Mouse (Mus musculus): Measurements from ENCODE around the gene Adrm1.

The Adrm1 gene

DNA sequence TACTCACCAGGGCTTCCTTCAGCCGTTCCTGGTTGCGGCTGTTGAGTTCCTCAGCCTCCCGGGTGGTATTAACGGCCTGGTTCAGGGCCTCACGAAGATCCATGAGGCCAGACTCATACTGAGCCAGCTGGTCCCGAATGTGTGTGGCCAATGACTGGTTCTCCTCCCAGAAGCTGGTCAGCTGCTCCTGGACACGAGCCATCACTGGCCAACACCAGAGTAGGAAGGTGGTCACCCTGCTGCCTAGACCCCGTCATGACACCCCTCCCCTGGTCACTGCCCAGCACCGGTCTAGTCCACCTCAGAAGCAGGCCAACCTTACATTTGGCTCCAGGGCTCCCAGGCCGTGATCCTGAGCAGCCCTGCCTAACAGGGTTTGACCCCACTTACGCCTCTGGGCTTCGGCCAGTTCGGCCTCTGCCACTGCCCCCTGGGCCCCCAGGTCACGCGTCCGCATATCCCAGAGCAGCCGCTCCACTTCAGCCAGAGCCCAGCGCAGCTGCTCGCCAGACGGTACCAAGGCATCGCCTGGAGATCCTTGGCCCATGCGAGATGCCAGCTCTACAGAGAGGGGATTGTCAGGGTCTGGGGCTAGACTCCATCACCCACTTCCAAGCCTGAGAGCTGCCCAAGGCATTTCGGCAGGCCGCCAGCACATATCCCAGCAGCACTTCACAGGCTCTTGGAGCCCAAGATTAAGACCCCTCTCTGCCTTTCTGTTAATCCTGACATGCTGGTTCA is 12.9 kb downstream of the Adrm1 start:
- in situ Hi-C loops (cut with MboI, MseI): no loop called here

- in situ Hi-C loops (cut with MboI, MseI): no loop called here
These were observed 13.4 kb downstream of the Adrm1 start for GRCm38 (mm10) chr2:180184752-180185109.

DNA sequence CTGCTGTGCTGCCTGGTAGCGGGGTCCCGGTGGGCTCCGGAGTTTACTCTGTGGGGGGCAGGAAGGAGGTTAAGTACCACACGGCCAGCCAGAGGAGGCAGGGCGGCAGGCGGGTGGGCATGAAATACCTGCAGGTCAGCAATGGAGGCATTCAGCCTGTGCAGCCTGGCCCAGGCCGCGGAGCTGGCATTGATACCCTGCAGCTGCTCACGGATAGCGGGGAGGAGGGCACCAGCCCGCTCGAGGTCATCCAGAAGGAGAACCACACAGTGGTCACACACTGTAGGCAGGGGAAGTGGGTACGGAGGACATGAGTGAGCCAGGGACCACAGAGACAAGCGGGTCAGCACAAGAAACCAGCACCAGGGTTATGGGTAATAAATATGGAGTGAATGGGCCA is 14.4 kb downstream of the Adrm1 start:
- in situ Hi-C loops (cut with MboI, MseI): no loop called here

GRCm38 (mm10) chr2:180187362-180187761 is 16.1 kb downstream of the Adrm1 start:
- in situ Hi-C loops (cut with MboI, MseI): no loop called here

DNA sequence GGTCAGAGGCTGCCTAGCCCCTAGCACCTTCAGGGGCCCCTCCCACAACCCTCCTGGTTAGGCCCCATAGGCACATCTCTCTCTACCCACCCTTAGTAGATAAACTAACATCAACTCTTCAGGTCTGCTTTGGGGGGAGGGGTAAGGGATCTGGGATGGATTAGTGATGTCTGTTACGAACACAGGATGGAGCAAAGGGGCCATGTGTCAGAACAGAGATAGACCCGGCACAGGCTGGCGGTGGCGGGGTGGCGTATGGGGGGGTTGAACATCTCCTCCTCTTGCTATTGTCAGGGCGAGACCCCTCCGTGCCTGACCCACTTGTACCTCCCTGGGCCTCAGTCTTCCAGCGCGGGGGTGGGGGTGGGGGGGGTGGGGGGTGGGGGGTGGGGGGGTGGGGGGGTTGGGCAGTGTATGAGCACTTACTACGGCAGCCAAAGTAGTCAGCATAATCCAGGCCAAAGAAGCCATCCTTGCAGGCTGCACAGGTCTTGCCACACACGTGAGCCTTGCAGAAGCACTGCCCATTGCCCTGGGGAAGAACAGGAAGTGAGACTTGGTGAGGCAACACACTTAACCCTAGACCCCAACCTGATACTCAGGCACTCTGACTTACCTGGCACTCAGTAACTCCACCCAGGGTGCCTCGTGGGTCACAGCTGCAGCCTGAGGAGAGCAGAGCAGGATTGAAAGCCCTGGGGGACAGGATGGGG is 25.5 kb downstream of the Adrm1 start:
- in situ Hi-C loops (cut with MboI, MseI): no loop called here

- in situ Hi-C loops (cut with MboI, MseI): no loop called here
These were observed 26.2 kb downstream of the Adrm1 start for GRCm38 (mm10) chr2:180197323-180198037.

DNA sequence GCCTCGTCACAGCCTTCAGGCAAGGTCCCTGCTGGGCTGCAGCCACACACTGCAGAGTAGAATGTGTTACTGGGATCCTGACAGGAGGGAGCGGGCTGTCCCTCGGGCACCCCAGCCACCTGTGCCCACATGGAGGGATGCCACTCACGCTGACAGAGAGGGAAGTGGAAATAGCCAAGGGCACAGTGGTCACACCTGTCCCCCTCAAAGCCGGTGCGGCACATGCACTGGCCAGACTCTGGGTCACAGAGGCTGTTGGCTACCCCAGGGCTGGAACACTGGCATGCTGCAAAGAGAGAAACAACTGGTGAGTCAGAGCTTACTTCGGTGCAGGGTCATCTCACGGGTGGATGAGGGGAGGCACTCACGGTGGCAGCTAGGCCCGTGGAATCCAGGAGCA is 27.5 kb downstream of the Adrm1 start:
- in situ Hi-C loops (cut with MboI, MseI): no loop called here

GRCm38 (mm10) chr2:180200681-180201080 is 29.4 kb downstream of the Adrm1 start:
- in situ Hi-C loops (cut with MboI, MseI): no loop called here

DNA sequence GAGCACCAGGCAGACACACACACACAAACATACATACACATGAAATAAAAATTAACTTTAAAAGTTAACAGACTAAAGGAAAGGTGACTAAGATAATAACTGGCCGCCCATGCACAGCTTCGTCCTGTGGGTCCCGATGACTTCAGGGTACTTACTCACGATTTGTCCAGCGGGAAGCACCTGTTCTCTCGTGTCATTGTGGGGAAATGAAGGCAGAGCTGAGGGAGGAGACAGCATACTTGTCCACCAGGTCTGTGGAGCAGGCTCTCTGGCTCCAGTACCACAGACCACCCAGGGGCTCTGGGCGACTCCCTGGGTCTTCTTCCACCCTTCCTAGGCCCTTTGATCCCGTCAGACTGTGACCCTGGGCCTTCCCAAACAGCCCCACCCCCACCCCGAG is 30.0 kb downstream of the Adrm1 start:
- in situ Hi-C loops (cut with MboI, MseI): no loop called here

DNA sequence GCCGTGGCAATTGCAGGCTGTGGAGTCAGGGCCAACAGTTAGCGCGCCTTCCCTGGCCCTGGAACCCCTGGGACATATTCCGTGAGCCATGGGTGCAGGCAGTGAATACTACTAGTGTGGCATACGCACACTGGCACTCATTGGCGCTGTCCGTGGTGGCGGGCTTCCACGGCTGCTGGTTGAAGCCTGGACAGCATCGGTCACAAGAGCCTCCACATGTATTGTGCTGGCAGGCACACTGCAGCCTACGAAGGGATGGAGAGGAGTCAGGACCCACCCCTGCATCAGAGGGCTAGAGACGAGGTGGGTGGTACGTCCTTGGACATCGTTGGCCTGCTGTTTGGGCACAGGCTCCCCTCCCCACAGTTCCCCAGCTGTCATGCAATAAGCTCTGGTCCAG is 31.0 kb downstream of the Adrm1 start:
- in situ Hi-C loops (cut with MboI, MseI): no loop called here

DNA sequence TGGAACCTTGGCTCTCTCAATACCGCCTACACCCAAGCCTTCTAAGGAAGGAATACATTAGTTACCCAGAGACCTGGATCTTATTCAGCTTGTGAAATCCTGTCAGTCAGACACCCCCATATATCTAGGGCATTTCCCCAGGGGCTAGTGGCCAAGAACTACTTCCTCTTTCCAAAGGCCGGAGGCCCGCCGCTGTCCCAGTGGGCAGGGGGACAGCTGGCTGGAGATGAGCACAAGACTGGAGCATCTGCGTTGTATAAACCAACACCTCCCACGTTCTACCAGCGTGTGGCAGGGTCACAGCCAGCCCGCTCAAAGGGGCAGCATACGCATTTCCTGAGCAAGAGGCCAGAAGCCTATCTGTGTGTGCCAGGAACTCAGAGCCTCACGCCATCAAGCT is 31.5 kb downstream of the Adrm1 start:
- in situ Hi-C loops (cut with MboI, MseI): no loop called here

GRCm38 (mm10) chr2:180204501-180204900 is 33.2 kb downstream of the Adrm1 start:
- in situ Hi-C loops (cut with MboI, MseI): no loop called here

DNA sequence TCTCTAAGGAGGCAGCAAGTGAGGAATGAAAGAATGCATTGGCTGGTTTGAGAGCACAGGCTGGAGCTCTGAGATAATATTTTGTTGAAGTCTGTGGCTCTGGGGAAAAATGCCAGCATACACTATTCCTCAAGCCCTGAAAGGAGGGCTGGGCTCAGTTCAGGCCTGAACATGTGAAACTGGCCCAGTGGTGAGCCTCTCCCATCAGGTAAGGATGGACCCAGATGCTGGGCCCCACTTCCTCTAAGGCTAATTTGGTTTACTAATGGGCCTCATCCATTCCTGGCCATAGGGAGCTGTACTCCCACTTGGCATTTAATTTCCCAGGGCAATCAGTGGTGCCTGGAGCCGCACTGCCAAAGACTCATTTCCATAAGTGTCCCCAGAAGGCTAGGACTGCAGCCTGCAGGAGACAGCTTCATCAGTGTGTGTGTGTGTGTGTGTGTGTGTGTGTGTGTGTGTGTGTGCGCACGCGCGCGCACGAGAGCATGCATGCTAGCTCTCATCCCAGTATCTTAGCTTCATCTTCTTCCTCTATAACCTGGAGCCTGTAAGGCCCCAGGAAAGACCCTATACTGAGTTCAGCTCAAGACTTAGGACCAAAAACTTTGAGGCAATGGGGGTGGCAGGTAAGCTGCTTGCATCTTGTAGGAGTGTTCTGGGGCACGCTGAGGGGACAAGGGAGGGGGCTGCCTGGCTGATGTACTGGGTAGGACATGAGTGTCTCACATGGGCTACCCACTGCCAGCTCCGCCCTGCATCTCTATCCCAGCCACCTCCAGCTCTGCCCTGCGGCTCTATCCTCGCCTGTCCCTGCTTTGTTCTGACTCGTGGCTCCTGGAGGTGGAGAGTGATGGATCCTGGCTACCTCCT is 34.0 kb downstream of the Adrm1 start:
- in situ Hi-C loops (cut with MboI, MseI): no loop called here

- in situ Hi-C loops (cut with MboI, MseI): no loop called here
These were observed 34.6 kb downstream of the Adrm1 start for GRCm38 (mm10) chr2:180205956-180206280.

DNA sequence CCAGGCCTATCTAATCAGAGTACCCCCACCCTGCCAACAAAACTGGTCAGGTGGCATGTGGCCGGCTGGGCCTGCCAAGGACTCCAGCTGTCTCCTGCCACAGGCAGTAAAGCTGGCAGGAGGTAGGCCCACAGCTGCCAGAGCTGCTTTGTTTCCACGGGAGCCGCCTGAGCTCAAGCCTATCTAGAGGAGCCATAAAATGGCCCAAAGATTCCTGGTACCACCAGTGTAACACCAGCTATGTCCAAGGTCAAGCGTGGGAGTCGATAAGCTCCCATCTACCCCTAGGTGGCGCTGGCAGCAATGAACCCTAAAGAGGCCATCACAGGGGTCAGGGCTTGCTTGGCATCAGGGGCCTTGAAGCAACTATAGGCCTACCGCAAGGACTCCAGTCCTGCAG is 36.6 kb downstream of the Adrm1 start:
- in situ Hi-C loops (cut with MboI, MseI): no loop called here

DNA sequence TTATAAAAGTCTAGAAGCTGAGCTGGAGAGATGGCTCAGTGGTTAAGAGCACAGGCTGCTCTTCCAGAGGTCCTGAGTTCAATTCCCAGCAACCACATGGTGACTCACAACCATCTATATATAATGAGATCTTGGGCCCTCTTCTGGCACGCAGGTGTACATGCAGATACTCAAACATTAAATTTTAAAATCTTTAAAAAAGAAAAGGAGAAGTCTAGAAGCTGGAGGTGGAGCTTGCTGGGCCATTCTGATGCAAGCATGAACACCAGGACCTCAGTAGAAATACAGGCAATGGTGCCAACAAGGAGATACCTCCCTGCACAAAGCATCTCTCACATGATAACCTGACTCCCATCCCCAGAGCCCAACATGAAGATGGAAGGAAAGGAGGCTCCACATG is 37.7 kb downstream of the Adrm1 start:
- in situ Hi-C loops (cut with MboI, MseI): no loop called here

GRCm38 (mm10) chr2:180212255-180212654 is 41.0 kb downstream of the Adrm1 start:
- in situ Hi-C loops (cut with MboI, MseI): no loop called here

DNA sequence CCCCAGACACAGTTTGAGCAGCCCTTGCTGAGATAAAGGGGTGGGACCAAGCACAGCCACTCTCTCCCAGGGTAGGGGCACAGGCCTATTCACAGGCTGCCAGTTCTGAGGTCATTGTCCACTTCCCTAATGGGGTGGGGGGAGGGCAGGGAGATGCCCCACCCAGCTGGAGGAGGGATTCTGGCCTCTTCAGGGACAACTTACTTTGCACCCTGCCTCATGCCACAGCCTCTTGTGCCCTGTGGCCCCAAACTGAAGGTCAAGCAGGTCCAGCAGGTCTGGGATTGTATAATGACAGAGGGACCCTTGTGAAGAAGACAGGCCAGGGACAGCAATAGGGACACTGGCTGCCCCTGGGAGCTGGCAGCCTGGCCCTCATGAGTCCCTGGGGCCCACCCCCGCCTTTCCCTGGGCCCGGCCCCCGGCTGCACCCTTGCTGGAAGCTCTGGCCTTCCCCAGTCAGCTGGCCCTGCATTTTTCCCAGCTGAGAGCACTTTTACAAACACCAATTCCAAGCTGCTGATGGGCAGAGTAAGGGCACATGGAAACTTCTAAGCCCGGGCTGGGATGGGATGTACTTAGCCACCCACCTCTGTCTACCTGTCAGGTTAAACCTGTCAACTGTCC is 43.2 kb downstream of the Adrm1 start:
- in situ Hi-C loops (cut with MboI, MseI): no loop called here

DNA sequence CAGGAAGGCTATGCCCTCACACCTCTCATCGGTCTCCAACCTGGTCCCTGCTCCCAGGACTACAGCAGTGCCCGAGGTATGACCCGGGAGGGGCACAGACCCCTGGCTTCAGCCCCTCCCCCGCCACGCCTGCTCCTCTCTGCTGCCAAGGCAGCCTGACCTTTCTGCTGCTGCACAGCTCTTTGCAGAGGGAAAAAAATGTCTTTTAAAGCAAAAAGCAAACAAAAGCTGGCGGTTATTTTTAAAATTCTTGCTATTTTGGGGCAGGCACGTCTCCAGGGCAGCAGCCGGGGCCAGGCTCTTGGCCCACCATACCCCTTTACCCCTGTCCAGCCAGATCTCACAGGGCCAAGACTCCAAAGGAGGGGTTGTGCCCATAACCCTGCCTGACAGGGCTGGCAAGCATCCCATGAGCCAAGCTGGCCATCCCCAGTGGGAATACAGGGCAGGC is 43.8 kb downstream of the Adrm1 start:
- in situ Hi-C loops (cut with MboI, MseI): no loop called here

DNA sequence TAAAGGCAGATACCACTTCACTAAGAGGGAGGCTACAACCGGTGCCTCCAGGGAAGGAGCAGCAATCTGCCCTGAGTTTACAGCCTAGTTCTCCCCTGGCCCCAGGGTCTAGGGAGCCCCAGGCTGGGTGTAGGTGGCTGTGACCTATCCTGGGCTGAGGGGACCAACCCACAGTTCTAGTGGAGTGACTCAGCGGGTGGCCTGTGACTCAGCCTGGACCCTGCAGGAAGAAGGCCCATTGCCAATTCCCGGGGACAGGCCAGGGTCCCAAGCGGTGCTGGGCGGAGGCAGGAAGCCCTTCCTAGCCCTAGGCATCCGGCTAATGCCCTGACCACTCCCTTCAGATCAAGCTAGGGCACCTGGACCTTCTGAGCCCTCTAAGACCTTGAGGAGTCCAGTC is 44.7 kb downstream of the Adrm1 start:
- in situ Hi-C loops (cut with MboI, MseI): no loop called here

DNA sequence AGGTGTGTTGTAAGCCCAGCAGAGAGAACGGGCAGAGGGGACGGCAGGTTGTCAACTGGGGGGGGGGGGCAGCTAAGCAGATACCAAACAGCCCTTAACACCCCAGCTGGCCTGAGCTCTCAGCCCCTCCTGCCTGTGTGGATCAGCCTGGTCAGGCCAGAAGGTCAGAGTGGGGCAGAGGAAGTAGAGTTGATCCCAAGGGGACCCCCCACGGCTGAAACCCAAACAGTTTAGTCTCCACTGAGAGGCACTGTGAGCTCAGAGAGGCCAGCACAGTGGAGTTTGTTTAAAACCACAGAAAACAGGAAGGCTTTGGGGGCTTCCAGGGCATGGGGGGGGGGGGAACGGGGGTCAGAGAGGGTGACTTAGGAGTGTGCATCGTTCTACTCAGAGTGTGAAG is 45.6 kb downstream of the Adrm1 start:
- in situ Hi-C loops (cut with MboI, MseI): no loop called here

Measured in T-helper 2 cell (primary cell).